Mouse (Mus musculus) frontal cortex, postnatal 36 days (tissue): ENCODE measurements around the gene Prune1.
"Not testable (repeated sequence)": the region's sequence is repeated elsewhere in the genome, so short reads cannot be mapped to it uniquely, and the experiment has no call there.

ENCODE experiments used
- DNase-seq, 2 experiments: peaks; one replicate each; pipeline ENCODE4 v3.0.0; 2022; ENCODE audit warnings: low spot score in 2 of 2

Prune1 gene

GRCm38 (mm10) chr3:95213609-95213975, 68.3 kb downstream of the Prune1 start:
- DNase-seq = no peak

DNA sequence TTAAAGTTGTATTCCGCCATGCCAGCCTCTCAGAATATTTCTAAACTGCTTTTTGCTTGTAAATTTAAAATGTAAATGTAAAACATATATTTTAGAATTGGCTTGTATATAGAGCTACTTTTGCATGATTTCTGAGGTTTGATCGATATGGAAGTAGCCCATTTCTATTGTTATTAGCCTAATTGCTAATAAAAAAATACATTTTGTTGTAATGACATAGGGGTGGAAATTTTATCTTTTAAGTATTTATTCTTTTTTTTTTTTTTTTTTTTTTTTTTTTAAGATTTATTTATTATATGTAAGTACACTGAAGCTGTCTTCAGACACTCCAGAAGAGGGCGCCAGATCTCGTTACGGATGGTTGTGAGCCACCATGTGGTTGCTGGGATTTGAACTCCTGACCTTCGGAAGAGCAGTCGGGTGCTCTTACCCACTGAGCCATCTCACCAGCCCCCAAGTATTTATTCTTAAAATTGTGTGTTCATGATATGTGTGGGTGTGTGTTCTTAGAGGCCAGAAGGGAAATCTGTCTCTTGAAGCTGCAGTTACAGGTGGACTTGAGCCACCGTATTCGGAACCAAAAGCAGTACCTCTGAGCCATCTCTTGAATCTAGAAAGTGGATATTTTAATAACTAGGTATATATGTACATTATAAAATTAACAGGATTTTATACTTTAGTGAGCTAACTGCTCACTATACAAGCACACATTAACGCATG, 68.8 kb downstream of the Prune1 start:
- DNase-seq = not testable (repeated sequence)

GRCm38 (mm10) chr3:95210585-95210984, 71.3 kb downstream of the Prune1 start:
- DNase-seq = no peak

- DNase-seq = no peak
These were observed 73.6 kb downstream of the Prune1 start for GRCm38 (mm10) chr3:95208286-95208685.

GRCm38 (mm10) chr3:95203880-95204279, 78.0 kb downstream of the Prune1 start:
- DNase-seq = peak in 1 of 2 experiments; percentile 48
